ENCODE assay signal across 11 mouse cellular contexts in the genomic region with DNA sequence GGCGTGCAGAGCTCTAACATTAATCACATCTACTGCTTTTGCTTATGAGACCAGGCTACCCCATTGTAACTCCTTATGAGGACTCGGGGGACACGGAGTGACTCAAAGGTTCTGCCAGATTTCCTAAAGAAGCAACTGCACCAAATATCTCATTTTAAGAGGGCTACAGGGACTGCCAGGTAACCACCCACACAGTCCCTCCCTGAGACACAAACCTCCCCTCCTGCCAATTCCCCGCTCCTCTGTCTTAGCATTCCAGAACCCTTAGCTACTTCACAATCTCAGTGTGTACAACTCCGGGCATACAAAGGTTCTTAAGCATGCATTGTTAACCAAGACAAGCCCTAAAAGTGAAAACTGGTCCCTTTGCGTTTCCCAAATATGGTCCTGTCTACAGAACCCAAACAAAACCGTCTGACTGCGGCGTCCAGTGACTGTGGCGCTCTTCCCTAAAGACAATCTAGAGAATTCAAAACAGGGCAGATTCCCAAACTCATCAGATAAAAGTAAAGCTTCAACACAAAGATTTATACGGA.
DNase-seq lines count a peak whose midpoint lies in the region; ATAC-seq and TF ChIP-seq lines count a peak whose summit lies in the region.
"Had no signal": no experiment of that assay in that cellular context is flagged by ENCODE, and none has a peak within 500 bp of the region (broad histone marks: within the 10 kb centered on the region; RNA-seq: fewer than 3 reads in every experiment).

No protein-coding gene starts in this region.

- H3K27me3 ChIP-seq in heart, embryonic 16.5 days (ENCODE audit: control insufficient read depth, insufficient read depth, low read length): no peaks in the 10 kb centered on the region
- H3K27me3 ChIP-seq in midbrain, embryonic 14.5 days (ENCODE audit: control insufficient read depth, insufficient read depth, low read length): no peaks in the 10 kb centered on the region
- H3K27me3 ChIP-seq in midbrain, embryonic 13.5 days: no peaks in the 10 kb centered on the region
- no peaks in the 10 kb centered on the region for H3K27me3 ChIP-seq in intestine, embryonic 16.5 days (replicated peaks; ENCODE audit: control insufficient read depth, insufficient read depth, low read length)
- H3K27me3 ChIP-seq in stomach, postnatal 0 days (ENCODE audit: control insufficient read depth, insufficient read depth, low read length): no peaks in the 10 kb centered on the region
- H3K27me3 ChIP-seq: embryonic facial prominence, embryonic 12.5 days had no signal

- no peak for TF ChIP-seq EP300 in stomach, postnatal 0 days (optimal IDR thresholded peaks at IDR 0.05)

- ATAC-seq in heart, embryonic 16.5 days (replicated peaks; ENCODE audit: extremely low read depth, insufficient read depth, low FRiP score): no peak
- ATAC-seq in midbrain, embryonic 14.5 days (ENCODE audit: low FRiP score, low TSS enrichment): no peak
- no peak for ATAC-seq in midbrain, embryonic 13.5 days
- ATAC-seq in intestine, embryonic 16.5 days: peak; percentile 12; the same call in 1 of the 2 replicates
- ATAC-seq in stomach, postnatal 0 days (ENCODE audit: low FRiP score, low TSS enrichment): peak; percentile 17; the same call in 1 of the 2 replicates
- ATAC-seq: CD4-positive, CD25-positive, alpha-beta regulatory T cell, adult 4 months had no signal

- H3K4me1 ChIP-seq in heart, embryonic 16.5 days (ENCODE audit: control insufficient read depth, insufficient read depth, low read length): peaks cover 53% of the 10 kb centered on the region
- peaks cover 12% of the 10 kb centered on the region for H3K4me1 ChIP-seq in midbrain, embryonic 14.5 days (ENCODE audit: control insufficient read depth, insufficient read depth, low read length)
- peaks cover 10% of the 10 kb centered on the region for H3K4me1 ChIP-seq in midbrain, embryonic 13.5 days (replicated peaks)
- H3K4me1 ChIP-seq in intestine, embryonic 16.5 days (ENCODE audit: control insufficient read depth, insufficient read depth, low read length): peaks cover 12% of the 10 kb centered on the region
- H3K4me1 ChIP-seq in stomach, postnatal 0 days (replicated peaks; ENCODE audit: control insufficient read depth, insufficient read depth): peaks cover 2% of the 10 kb centered on the region; the same call in 1 of the 2 replicates

- no peak for TF ChIP-seq CTCF in stomach, postnatal 0 days (IDR thresholded peaks at IDR 0.05; ENCODE audit: low read depth)

- no peak overlapping the region for H3K4me3 ChIP-seq in heart, embryonic 16.5 days (ENCODE audit: low read length)
- no peak overlapping the region for H3K4me3 ChIP-seq in midbrain, embryonic 14.5 days (replicated peaks; ENCODE audit: low read depth, low read length)
- no peak overlapping the region for H3K4me3 ChIP-seq in midbrain, embryonic 13.5 days (replicated peaks)
- no peak overlapping the region for H3K4me3 ChIP-seq in intestine, embryonic 16.5 days (ENCODE audit: low read length)
- no peak overlapping the region for H3K4me3 ChIP-seq in stomach, postnatal 0 days (ENCODE audit: low read depth, low read length)
- H3K4me3 ChIP-seq: embryonic facial prominence, embryonic 12.5 days had no signal

- H3K9ac ChIP-seq in heart, embryonic 16.5 days (ENCODE audit: low read length): no peak overlapping the region
- no peak overlapping the region for H3K9ac ChIP-seq in midbrain, embryonic 14.5 days (replicated peaks; ENCODE audit: low read length)
- H3K9ac ChIP-seq in midbrain, embryonic 13.5 days (replicated peaks): no peak overlapping the region
- H3K9ac ChIP-seq in intestine, embryonic 16.5 days (ENCODE audit: low read depth, low read length): no peak overlapping the region
- no peak overlapping the region for H3K9ac ChIP-seq in stomach, postnatal 0 days (ENCODE audit: low read length)
- H3K9ac ChIP-seq: embryonic facial prominence, embryonic 12.5 days had no signal

- DNase-seq in heart, adult 9 months (ENCODE audit: low spot score in 2 of 2): no peak
- no peak for DNase-seq in midbrain, embryonic 14.5 days
- DNase-seq in stomach, postnatal 0 days (ENCODE audit: low spot score): no peak
- no peak for DNase-seq in gastrocnemius, postnatal 36 days
- DNase-seq in right cerebral cortex, postnatal 36 days (ENCODE audit: low spot score in 2 of 2): no peak
- DNase-seq: retina, postnatal 1 day had no signal

- intact Hi-C loops in gastrocnemius, postnatal 36 days (cut with DNase I): no loop called here

- WGBS in heart, embryonic 16.5 days: 72% methylated on average over 11 of the region's 11 CpGs
- 83% methylated on average over 11 of the region's 11 CpGs for WGBS in midbrain, embryonic 14.5 days
- 82% methylated on average over 11 of the region's 11 CpGs for WGBS in midbrain, embryonic 13.5 days
- 72% methylated on average over 11 of the region's 11 CpGs for WGBS in intestine, embryonic 16.5 days
- 64% methylated on average over 11 of the region's 11 CpGs for WGBS in stomach, postnatal 0 days

- H3K36me3 ChIP-seq in heart, embryonic 16.5 days (ENCODE audit: control insufficient read depth, insufficient read depth): no peaks in the 10 kb centered on the region
- H3K36me3 ChIP-seq in midbrain, embryonic 14.5 days (ENCODE audit: control insufficient read depth, insufficient read depth, low read length): no peaks in the 10 kb centered on the region
- H3K36me3 ChIP-seq in midbrain, embryonic 13.5 days: no peaks in the 10 kb centered on the region
- no peaks in the 10 kb centered on the region for H3K36me3 ChIP-seq in intestine, embryonic 16.5 days (ENCODE audit: control insufficient read depth, insufficient read depth, low read length)
- H3K36me3 ChIP-seq in stomach, postnatal 0 days (ENCODE audit: control insufficient read depth, insufficient read depth, low read length): no peaks in the 10 kb centered on the region
- H3K36me3 ChIP-seq: embryonic facial prominence, embryonic 12.5 days had no signal

- no peak overlapping the region for H3K4me2 ChIP-seq in heart, embryonic 16.5 days (ENCODE audit: low read depth, low read length)
- H3K4me2 ChIP-seq in midbrain, embryonic 14.5 days (ENCODE audit: low read length): no peak overlapping the region
- no peak overlapping the region for H3K4me2 ChIP-seq in midbrain, embryonic 13.5 days (replicated peaks)
- no peak overlapping the region for H3K4me2 ChIP-seq in intestine, embryonic 16.5 days (ENCODE audit: low read depth, low read length)
- H3K4me2 ChIP-seq in stomach, postnatal 0 days (replicated peaks; ENCODE audit: low read depth): no peak overlapping the region
- H3K4me2 ChIP-seq: embryonic facial prominence, embryonic 12.5 days had no signal

- H3K27ac ChIP-seq in heart, embryonic 16.5 days (ENCODE audit: low read length): peak overlapping the region; percentile 55
- peak overlapping the region; percentile 26; the same call in 1 of the 2 replicates for H3K27ac ChIP-seq in midbrain, embryonic 14.5 days (replicated peaks; ENCODE audit: low read depth, low read length)
- H3K27ac ChIP-seq in midbrain, embryonic 13.5 days: no peak overlapping the region
- H3K27ac ChIP-seq in intestine, embryonic 16.5 days (ENCODE audit: low read length): peak overlapping the region; percentile 18
- peak overlapping the region; percentile 84 for H3K27ac ChIP-seq in stomach, postnatal 0 days (replicated peaks)
- H3K27ac ChIP-seq: embryonic facial prominence, embryonic 12.5 days had no signal

- no peaks in the 10 kb centered on the region for H3K9me3 ChIP-seq in heart, embryonic 16.5 days (replicated peaks; ENCODE audit: control insufficient read depth, low read length)
- no peaks in the 10 kb centered on the region for H3K9me3 ChIP-seq in midbrain, embryonic 14.5 days (ENCODE audit: control insufficient read depth, low read length)
- H3K9me3 ChIP-seq in midbrain, embryonic 13.5 days: no peaks in the 10 kb centered on the region
- no peaks in the 10 kb centered on the region for H3K9me3 ChIP-seq in intestine, embryonic 16.5 days (ENCODE audit: control insufficient read depth, low read length)
- H3K9me3 ChIP-seq in stomach, postnatal 0 days (ENCODE audit: control insufficient read depth, low read length): no peaks in the 10 kb centered on the region
- H3K9me3 ChIP-seq: embryonic facial prominence, embryonic 12.5 days had no signal

Comparison
In these comparisons a context has a peak if more than half of its experiments do, and no peak if none do; other contexts are left out.
1. ATAC-seq: peak in intestine, embryonic 16.5 days (single experiment) and stomach, postnatal 0 days (single experiment); none in heart, embryonic 16.5 days (single experiment), midbrain, embryonic 14.5 days (single experiment) and midbrain, embryonic 13.5 days (single experiment).